Mouse (Mus musculus): Measurements from ENCODE around the gene Apobec3.

Gene Apobec3

GRCm38 (mm10) chr15:79951730-79952503 lies 60.5 kb downstream of the Apobec3 start:
- no peak for DNase-seq

GRCm38 (mm10) chr15:79952504-79953231 lies 61.2 kb downstream of the Apobec3 start:
- DNase-seq = no peak

- peak; percentile 10 for DNase-seq
Observed at GRCm38 (mm10) chr15:79953470-79953869, 62.0 kb downstream of the Apobec3 start.

- peak; percentile 5 for DNase-seq
Observed at GRCm38 (mm10) chr15:79956559-79956958, 65.1 kb downstream of the Apobec3 start.

GRCm38 (mm10) chr15:79958418-79958817 lies 67.0 kb downstream of the Apobec3 start:
- DNase-seq = no peak

GRCm38 (mm10) chr15:79961366-79961921 lies 70.0 kb downstream of the Apobec3 start:
- no peak for DNase-seq

- peak; percentile 86 for DNase-seq
Observed at GRCm38 (mm10) chr15:79962661-79963060, 71.2 kb downstream of the Apobec3 start.

GRCm38 (mm10) chr15:79964376-79964775 lies 72.9 kb downstream of the Apobec3 start:
- DNase-seq = peak; percentile 7
